Mouse (Mus musculus): ENCODE measurements around the gene Ctso.

Gene Ctso

GRCm38 (mm10) chr3:81949048-81949447, 16.6 kb downstream of the Ctso start:
- in situ Hi-C loops (cut with MboI, MseI), result loop anchor here (10.0 kb wide), 1 partner anchor 1826 kb away; no protein-coding TSS in a partner anchor

GRCm38 (mm10) chr3:81951785-81952184, 19.4 kb downstream of the Ctso start:
- in situ Hi-C loops (cut with MboI, MseI), result no loop called here

GRCm38 (mm10) chr3:81957484-81957883, 25.1 kb downstream of the Ctso start:
- in situ Hi-C loops (cut with MboI, MseI), result no loop called here

- in situ Hi-C loops (cut with MboI, MseI), result no loop called here
Measured at GRCm38 (mm10) chr3:81961336-81961735, 28.9 kb downstream of the Ctso start.

- in situ Hi-C loops (cut with MboI, MseI), result no loop called here
Measured at GRCm38 (mm10) chr3:81963768-81964167, 31.4 kb downstream of the Ctso start.

- in situ Hi-C loops (cut with MboI, MseI), result no loop called here
Measured at GRCm38 (mm10) chr3:81964596-81964995, 32.2 kb downstream of the Ctso start.

GRCm38 (mm10) chr3:81975607-81976006, 43.2 kb downstream of the Ctso start:
- in situ Hi-C loops (cut with MboI, MseI), result no loop called here

- in situ Hi-C loops (cut with MboI, MseI), result no loop called here
Measured at GRCm38 (mm10) chr3:81976102-81976501, 43.7 kb downstream of the Ctso start, which contains the start of gene Tdo2. Gene Tdo2, minus strand, starts transcription at chr3:81976202.

GRCm38 (mm10) chr3:81981576-81981975, 49.2 kb downstream of the Ctso start:
- in situ Hi-C loops (cut with MboI, MseI), result no loop called here

GRCm38 (mm10) chr3:81981990-81982389, 49.6 kb downstream of the Ctso start, which contains the start of gene Asic5:
Gene Asic5, plus strand, starts transcription at chr3:81982290.
- in situ Hi-C loops (cut with MboI, MseI), result no loop called here

- in situ Hi-C loops (cut with MboI, MseI), result no loop called here
Measured at GRCm38 (mm10) chr3:81983120-81983895, 50.9 kb downstream of the Ctso start.

- in situ Hi-C loops (cut with MboI, MseI), result no loop called here
Measured at GRCm38 (mm10) chr3:81985100-81985499, 52.7 kb downstream of the Ctso start.

- in situ Hi-C loops (cut with MboI, MseI), result no loop called here
Measured at GRCm38 (mm10) chr3:81986103-81986502, 53.7 kb downstream of the Ctso start.

- in situ Hi-C loops (cut with MboI, MseI), result no loop called here
Measured at GRCm38 (mm10) chr3:81987628-81988027, 55.2 kb downstream of the Ctso start.

- in situ Hi-C loops (cut with MboI, MseI), result no loop called here
Measured at GRCm38 (mm10) chr3:81989692-81990141, 57.3 kb downstream of the Ctso start.

GRCm38 (mm10) chr3:81990531-81990930, 58.1 kb downstream of the Ctso start:
- in situ Hi-C loops (cut with MboI, MseI), result no loop called here

GRCm38 (mm10) chr3:81995371-81995770, 63.0 kb downstream of the Ctso start:
- in situ Hi-C loops (cut with MboI, MseI), result no loop called here

GRCm38 (mm10) chr3:81995988-81996387, 63.6 kb downstream of the Ctso start:
- in situ Hi-C loops (cut with MboI, MseI), result no loop called here

Data from T-helper 2 cell (primary cell).